Mouse (Mus musculus) bone marrow macrophage, adult 2 months (primary cell): Measurements from ENCODE around the gene Fntb. TPM values are rescaled to one million over a fixed set of nuclear protein-coding genes. Genes with fewer than 3 reads are reported as not detected.
"Not testable (repeated sequence)": the region's sequence is repeated elsewhere in the genome, so short reads cannot be mapped to it uniquely, and the experiment has no call there.

ENCODE experiments used
- H3K27ac ChIP-seq: 2 replicates; pipeline ENCODE4 v1.5.1; 2012; ENCODE audit warnings: low read depth, low read length; ENCODE audit not compliant: insufficient read depth
- H3K4me1 ChIP-seq: 2 replicates; pipeline ENCODE4 v1.6.1; 2012; ENCODE audit warnings: low read length; ENCODE audit not compliant: control insufficient read depth, insufficient read depth
- H3K4me3 ChIP-seq: 2 replicates; pipeline ENCODE4 v1.5.1; 2012; ENCODE audit warnings: mild to moderate bottlenecking, low read length, moderate library complexity; ENCODE audit not compliant: insufficient read depth
- CTCF ChIP-seq: IDR thresholded peaks from 2 replicates; pipeline ENCODE4 v1.5.1; 2012; ENCODE audit warnings: low read depth, mild to moderate bottlenecking, low read length, moderate library complexity
- POLR2A ChIP-seq: IDR thresholded peaks from 2 replicates; pipeline ENCODE4 v1.6.1; 2012; ENCODE audit warnings: mild to moderate bottlenecking, low read depth, low read length, borderline replicate concordance
- polyA plus RNA-seq: library from polyadenylated mRNA; stranded (reverse); fragments of >200 nt; gene quantifications from 2 replicates; pipeline ENCODE4 v1.2.4, GENCODE M21; 2012; ENCODE audit not compliant: missing spikeins, insufficient read depth, insufficient read length

The Fntb gene
- polyA plus RNA-seq, 1 experiment = 5.5 TPM

- Histone ChIP-seq H3K4me1 (peaks cover 8% of the 10 kb centered on the region), H3K27ac (no peak overlapping the region), H3K4me3 (no peak overlapping the region)
- no peak for TF ChIP-seq CTCF
- no peak for TF ChIP-seq POLR2A
These were observed 9.3 kb downstream of the Fntb start for GRCm38 (mm10) chr12:76774652-76775051.

GRCm38 (mm10) chr12:76775132-76775531, 9.7 kb downstream of the Fntb start:
- H3K27ac ChIP-seq = no peak overlapping the region
- TF ChIP-seq CTCF (no peak), POLR2A (no peak)
- H3K4me1 ChIP-seq = peaks cover 8% of the 10 kb centered on the region
- no peak overlapping the region for H3K4me3 ChIP-seq

- Histone ChIP-seq H3K27ac (no peak overlapping the region), H3K4me1 (peaks cover 8% of the 10 kb centered on the region), H3K4me3 (no peak overlapping the region)
- TF ChIP-seq POLR2A = no peak
- no peak for TF ChIP-seq CTCF
These were observed 11.5 kb downstream of the Fntb start for GRCm38 (mm10) chr12:76776898-76777297.

- TF ChIP-seq POLR2A (no peak), CTCF (no peak)
- Histone ChIP-seq H3K27ac (no peak overlapping the region), H3K4me3 (no peak overlapping the region), H3K4me1 (peaks cover 8% of the 10 kb centered on the region)
These were observed 12.5 kb downstream of the Fntb start for GRCm38 (mm10) chr12:76777845-76778244.

- Histone ChIP-seq H3K4me3 (no peak overlapping the region), H3K4me1 (peaks cover 8% of the 10 kb centered on the region), H3K27ac (peak overlapping the region; percentile 16)
- no peak for TF ChIP-seq POLR2A
- TF ChIP-seq CTCF = no peak
These were observed 13.1 kb downstream of the Fntb start for GRCm38 (mm10) chr12:76778305-76779083.

- H3K27ac ChIP-seq = no peak overlapping the region
- no peak for TF ChIP-seq CTCF
- no peak for TF ChIP-seq POLR2A
- peaks cover 8% of the 10 kb centered on the region for H3K4me1 ChIP-seq
- no peak overlapping the region for H3K4me3 ChIP-seq
These were observed 14.6 kb downstream of the Fntb start for GRCm38 (mm10) chr12:76779951-76780350.

GRCm38 (mm10) chr12:76780639-76781468, 15.5 kb downstream of the Fntb start:
- no peak overlapping the region for H3K4me3 ChIP-seq
- no peak for TF ChIP-seq CTCF
- no peak for TF ChIP-seq POLR2A
- no peak overlapping the region for H3K27ac ChIP-seq
- peaks cover 8% of the 10 kb centered on the region for H3K4me1 ChIP-seq

- Histone ChIP-seq H3K27ac (no peak overlapping the region), H3K4me3 (no peak overlapping the region), H3K4me1 (peaks cover under 1% of the 10 kb centered on the region; the same call in 1 of the 2 replicates)
- TF ChIP-seq POLR2A (no peak), CTCF (no peak)
These were observed 18.7 kb downstream of the Fntb start for GRCm38 (mm10) chr12:76784056-76784619.

- H3K27ac ChIP-seq = no peak overlapping the region
- TF ChIP-seq POLR2A = no peak
- TF ChIP-seq CTCF = no peak
- H3K4me3 ChIP-seq = no peak overlapping the region
These were observed 25.2 kb downstream of the Fntb start for GRCm38 (mm10) chr12:76790446-76791084.

GRCm38 (mm10) chr12:76792540-76792939, 27.2 kb downstream of the Fntb start:
- not testable (repeated sequence) for H3K4me3 ChIP-seq, H3K27ac ChIP-seq, H3K4me1 ChIP-seq

More at GRCm38 (mm10) chr12:76790446-76791084, 25.2 kb downstream of the Fntb start:
- no peaks in the 10 kb centered on the region for H3K4me1 ChIP-seq
